Mouse (Mus musculus) layer of hippocampus, postnatal 36 days (tissue): ENCODE results near the gene Ucp3. TPM values are rescaled to one million over a fixed set of nuclear protein-coding genes. Genes with fewer than 3 reads are reported as not detected.

Source experiments
- DNase-seq, 2 experiments: peaks; one replicate each; pipeline ENCODE4 v3.0.0; 2022
- total RNA-seq, 2 experiments: library from RNA; stranded (reverse); gene quantifications; 2 replicates each; pipeline ENCODE4 v1.2.3; 2021

Ucp3 gene
- total RNA-seq, 2 experiments from 2014 or later, result 1.3 to 2.5 TPM

GRCm38 (mm10) chr7:100501027-100501843, 28.4 kb downstream of the Ucp3 start:
- DNase-seq, result no peak

GRCm38 (mm10) chr7:100501844-100502373, 29.1 kb downstream of the Ucp3 start:
- DNase-seq, result no peak

GRCm38 (mm10) chr7:100502374-100502922, 29.7 kb downstream of the Ucp3 start:
- no peak for DNase-seq

GRCm38 (mm10) chr7:100503076-100503475, 30.3 kb downstream of the Ucp3 start:
- no peak for DNase-seq

DNA sequence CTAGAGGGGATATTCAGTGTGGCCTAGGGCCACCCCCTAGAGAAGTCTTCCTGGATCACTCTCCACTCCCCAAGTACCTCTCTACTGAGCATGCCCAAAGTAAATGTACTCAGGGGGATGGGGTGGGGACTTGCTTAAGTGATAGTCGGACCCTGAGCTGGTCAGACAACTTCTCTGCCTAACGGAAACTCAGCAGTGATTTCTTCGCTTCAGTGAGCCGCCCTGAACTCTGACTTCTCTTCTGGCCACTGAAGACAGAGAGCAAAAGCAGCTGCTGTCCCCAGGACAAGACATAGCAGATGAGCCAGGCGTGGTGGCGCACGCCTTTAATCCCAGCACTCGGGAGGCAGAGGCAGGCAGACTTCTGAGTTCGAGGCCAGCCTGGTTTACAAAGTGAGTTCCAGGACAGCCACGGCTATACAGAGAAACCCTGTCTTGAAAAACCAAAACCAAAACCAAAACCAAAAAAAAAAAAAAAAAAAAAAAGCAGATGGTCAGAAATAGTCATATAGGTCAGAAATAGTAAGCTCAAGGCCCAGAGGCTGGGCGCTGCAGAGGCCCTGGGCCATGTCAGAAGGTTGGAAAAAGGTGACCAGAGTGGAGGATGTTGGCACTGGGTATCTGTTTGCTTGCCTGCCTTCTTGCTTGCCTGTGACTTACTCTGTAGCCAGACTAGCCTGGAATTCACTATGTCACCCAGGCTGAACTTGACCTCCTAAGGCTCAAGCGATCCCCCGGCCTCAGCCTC, 32.1 kb downstream of the Ucp3 start:
- DNase-seq, result no peak

DNA sequence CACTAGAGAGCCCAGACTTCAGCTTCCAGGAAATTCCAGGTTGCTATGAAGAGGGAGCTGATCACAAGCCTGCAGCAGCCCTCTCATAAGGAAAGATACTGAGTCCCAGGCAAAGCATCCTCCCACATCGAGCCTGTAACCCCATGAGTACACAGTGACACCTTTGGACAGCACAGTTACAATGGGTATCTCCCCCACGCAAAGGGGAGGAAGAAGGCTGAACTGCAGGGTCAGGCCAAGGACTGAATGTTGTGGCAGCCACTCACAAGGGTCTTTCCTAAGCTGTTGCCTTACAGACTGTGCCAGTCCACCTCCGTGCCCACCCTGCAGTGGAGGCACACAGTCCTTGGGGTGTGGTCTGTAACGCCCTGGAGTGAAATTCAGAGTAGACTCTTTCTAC, 33.7 kb downstream of the Ucp3 start:
- DNase-seq, result no peak

GRCm38 (mm10) chr7:100508670-100509069, 35.9 kb downstream of the Ucp3 start:
- DNase-seq, result no peak

DNA sequence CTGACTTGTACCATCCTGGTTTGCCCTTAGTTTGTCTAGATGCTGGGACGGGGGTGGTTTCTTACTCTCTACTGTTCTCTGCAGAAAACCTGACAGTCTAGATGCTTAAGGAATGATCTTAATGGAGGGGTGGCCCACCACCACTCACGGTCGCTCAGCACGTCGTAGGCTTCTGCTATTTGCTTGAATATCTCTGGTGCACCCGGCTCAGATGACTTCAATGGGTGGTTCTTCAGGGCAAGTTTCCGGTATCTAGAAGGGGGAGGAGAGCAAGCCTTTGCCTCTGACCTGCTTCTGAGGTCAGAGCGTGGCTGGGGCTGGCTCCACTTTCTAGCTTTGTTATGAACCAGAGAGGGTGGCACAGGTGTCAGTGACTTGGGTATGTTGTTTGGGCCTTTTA, 38.8 kb downstream of the Ucp3 start:
- DNase-seq, result no peak

DNA sequence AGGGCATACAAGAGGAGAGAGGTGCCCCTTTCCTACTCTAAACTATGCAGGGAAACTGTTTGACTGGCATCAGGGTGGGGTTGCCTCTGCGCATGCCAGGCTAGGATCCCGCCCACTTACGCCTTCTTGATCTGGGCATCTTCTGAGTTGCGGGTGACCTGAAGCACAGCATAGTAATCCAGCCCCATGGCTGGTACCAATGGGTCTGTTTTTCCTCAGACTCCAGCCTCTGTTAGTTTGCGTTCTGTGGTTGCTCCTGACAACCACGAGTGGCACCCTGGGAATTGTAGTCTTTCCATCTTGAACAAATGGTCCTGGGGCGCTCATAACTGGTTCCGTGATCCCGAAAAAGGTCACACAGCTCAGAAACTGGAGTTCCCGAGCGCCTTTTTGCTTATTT, 41.8 kb downstream of the Ucp3 start, which contains the start of gene Dnajb13:
Gene Dnajb13 (minus strand): TSS at position 388 of the 400 bp plus-strand sequence.
- DNase-seq, result no peak

DNA sequence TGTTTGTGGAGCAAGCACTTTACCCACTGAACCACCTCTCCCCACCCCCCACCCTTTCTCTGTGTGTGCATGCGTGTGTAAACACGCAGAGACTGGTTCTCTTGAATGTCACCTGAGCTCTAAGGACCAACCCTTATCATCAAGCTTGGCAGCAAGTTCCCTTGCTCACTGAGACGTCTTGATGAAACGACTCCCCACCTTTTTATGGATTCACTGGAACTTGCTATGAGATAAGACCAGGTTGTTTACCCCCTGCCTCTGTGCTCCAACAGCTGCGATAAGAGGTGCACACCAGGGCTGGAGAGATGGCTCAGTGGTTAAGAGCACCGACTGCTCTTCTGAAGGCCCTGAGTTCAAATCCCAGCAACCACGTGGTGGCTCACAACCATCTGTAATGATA, 47.4 kb downstream of the Ucp3 start:
- DNase-seq, result no peak

GRCm38 (mm10) chr7:100520663-100521285, 48.0 kb downstream of the Ucp3 start:
- DNase-seq, result peak; percentile 82 to 85

DNA sequence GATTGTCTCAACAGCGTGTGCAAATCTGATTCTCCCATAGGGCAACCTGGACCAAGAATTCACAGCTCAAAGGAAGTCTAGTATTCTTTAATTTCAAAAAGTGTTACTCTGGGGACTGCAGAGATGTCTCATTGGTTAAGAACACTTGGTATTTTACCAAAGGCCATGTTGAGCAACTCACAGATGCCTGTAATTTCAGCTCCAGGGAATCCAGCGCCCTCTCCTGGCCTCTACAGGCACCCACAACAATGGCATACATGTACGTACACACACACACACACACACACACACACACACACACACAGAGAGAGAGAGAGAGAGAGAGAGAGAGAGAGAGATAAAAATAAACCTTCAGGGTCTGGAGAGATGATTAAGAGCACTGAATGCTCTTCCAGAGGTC, 49.4 kb downstream of the Ucp3 start:
- no peak for DNase-seq

GRCm38 (mm10) chr7:100524669-100525068, 51.9 kb downstream of the Ucp3 start:
- no peak for DNase-seq

- no peak for DNase-seq
Observed at GRCm38 (mm10) chr7:100530766-100531165, 58.0 kb downstream of the Ucp3 start.

GRCm38 (mm10) chr7:100533503-100533902, 60.7 kb downstream of the Ucp3 start:
- no peak for DNase-seq

DNA sequence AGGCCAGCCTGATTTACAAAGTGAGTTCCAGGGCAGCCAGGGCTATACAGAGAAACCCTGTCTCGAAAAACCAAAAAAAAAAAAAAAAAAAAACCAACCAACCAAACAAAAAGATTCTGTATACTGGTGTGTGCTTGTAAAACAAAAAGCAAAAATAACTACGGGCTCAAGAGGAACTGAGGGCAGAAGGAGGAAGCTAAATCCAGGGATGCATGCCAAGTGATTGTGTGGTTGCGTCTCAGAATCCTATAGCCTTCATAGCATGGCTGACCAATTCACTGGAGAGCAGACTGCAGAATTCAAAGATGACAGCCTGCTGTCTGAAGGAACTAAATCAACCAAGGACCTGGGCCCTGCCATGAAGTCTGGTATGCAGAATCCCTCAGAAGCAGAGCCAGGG, 61.4 kb downstream of the Ucp3 start:
- no peak for DNase-seq

- no peak for DNase-seq
Observed at GRCm38 (mm10) chr7:100535831-100536230, 63.0 kb downstream of the Ucp3 start.

Other genes starting within 250 kb of the Ucp3 start
- 100 to 1,000 TPM; 282 to 309 TPM for gene Pgm2l1, start 245.6 kb upstream of the Ucp3 start, total RNA-seq
- gene P4ha3, start 187.5 kb upstream of the Ucp3 start, total RNA-seq, result 1 to 10 TPM; 5.4 to 6.0 TPM
- 10 to 100 TPM; 24.3 to 26.3 TPM for gene C2cd3, start 100.8 kb upstream of the Ucp3 start, total RNA-seq
- 100 to 1,000 TPM; 141 to 158 TPM for gene Ppme1, start 100.7 kb upstream of the Ucp3 start, total RNA-seq
- gene Ucp2, start 20.3 kb downstream of the Ucp3 start, total RNA-seq, result 10 to 100 TPM; 67.5 to 87.2 TPM
- under 1 TPM; 0.43 to 0.50 TPM for gene Dnajb13, start 42.0 kb downstream of the Ucp3 start, total RNA-seq
- 10 to 100 TPM in 1 of 2 experiments, 1 to 10 TPM in 1; 8.3 to 10.8 TPM for gene Coa4, start 64.1 kb downstream of the Ucp3 start, total RNA-seq
- gene Rab6a, start 134.4 kb downstream of the Ucp3 start, total RNA-seq, result 100 to 1,000 TPM; 359 to 385 TPM
- gene Mrpl48, start 135.3 kb downstream of the Ucp3 start, total RNA-seq, result 10 to 100 TPM; 64.2 to 69.7 TPM
- 100 to 1,000 TPM; 207 to 223 TPM for gene Plekhb1, start 189.4 kb downstream of the Ucp3 start, total RNA-seq
- gene Fam168a, start 233.6 kb downstream of the Ucp3 start, total RNA-seq, result 100 to 1,000 TPM; 225 to 254 TPM